Mouse (Mus musculus): Measurements from ENCODE around the gene Ninl.
"Not testable (repeated sequence)": the region's sequence is repeated elsewhere in the genome, so short reads cannot be mapped to it uniquely, and the experiment has no call there.

Gene Ninl

DNA sequence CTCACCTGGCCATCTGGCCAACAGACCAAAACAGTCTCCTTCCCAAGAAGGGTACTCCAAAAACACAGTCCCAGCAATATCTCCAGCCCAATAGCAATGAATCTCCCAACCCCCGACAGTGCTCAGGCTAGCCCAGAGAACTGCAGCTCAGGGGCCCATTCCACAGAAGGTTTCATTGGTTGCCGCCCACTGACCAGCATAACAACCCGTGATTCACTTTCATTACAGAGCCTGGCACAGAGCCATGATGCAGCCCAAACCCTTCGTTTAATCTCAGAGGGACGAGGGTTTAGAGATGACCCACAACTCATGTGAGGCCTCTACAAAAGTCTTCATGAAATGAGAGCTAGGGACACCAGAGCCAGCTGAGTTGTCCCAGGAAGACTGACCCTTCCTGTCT lies 90.4 kb downstream of the Ninl start:
- DNase-seq (ENCODE audit: low spot score): no peak

DNA sequence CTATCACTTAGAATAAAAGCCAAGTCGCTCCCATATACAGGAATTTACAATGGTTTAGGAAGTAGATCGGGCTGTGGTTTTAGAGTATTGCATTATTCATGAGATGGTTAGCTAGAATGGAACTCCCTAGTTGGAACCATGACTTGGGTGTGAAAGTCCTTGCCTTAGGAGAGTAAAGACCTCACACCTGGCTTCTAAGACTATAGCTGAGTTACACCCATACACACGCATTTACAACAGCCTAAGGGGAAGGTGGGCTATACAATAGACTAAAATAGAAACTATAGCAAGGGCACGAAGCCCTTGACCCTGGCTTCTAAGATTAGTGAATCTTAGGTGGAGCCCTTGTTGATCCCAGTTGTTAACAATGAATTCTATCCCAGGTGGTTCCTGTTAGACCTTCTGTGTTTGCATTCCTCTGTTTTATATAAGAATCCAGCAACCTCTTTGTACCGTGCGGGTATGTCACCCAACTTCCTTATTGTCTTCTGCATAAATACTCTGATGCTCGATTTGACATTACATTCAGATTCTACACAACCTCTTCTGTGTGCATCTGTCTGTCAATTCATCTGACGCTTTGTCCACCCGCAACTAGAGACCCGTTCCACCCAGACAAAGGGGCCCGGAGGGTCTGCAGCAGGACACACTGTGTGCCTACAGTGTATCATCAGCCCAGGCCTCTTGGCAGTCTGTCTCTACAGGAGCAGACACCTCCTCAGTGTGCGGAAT lies 91.1 kb downstream of the Ninl start:
- DNase-seq (ENCODE audit: low spot score): not testable (repeated sequence)

DNA sequence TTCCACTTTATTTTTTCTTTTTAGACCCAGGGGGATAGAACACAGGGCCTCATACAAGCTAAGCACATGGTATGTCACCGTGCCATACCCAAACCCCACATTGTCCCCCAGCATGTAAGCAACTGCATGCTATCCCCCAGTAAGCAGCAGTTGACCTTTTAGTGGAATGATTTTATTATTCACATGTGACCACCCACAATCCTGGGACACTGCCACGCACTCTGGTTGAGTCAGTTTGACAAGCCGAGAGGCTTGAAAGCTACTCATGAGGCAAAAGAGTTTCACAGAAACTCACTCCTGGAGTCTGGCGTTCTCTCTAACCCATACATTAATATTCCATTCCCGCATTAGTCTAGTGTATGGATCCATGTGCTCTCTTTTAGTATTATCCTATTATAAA lies 91.8 kb downstream of the Ninl start:
- DNase-seq (ENCODE audit: low spot score): not testable (repeated sequence)

DNA sequence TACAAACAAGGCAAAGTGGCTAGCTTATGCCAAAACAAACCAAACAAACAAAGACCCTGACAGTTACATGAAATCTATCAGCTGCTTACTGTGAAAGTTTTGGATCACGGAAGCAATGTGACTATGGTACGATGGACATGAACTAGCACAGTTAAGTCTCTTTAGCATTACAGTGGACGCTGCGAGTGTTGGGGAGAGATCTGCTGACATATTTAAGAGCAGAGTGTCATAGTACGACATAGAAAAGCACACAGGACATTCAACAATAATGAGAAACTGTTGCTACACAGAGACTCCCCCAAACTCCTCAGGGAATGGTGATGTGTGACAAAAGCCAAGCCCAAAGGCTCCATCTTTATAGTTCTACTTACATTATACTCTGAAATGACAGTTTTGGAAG lies 95.2 kb downstream of the Ninl start:
- DNase-seq (ENCODE audit: low spot score): no peak

DNA sequence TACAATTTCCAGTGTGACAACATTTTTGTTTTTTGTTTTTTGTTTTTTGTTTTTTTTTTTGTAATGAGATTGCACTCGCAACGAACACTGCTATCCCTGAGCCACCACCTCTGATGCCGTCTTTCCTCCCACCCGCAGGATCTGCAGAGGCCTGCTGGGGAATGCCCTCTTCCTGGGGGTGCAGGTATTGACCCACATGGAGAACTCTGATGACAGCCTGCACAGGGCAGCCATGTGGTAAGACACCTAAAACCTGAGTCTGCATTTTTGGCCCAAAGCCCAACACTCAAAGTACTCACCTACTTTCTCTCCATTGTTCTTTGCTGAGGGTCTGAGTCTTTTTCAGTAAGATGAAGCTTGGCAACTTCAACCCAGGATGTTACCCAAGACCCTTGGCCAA lies 104.5 kb downstream of the Ninl start:
- no peak for DNase-seq (ENCODE audit: low spot score)

DNA sequence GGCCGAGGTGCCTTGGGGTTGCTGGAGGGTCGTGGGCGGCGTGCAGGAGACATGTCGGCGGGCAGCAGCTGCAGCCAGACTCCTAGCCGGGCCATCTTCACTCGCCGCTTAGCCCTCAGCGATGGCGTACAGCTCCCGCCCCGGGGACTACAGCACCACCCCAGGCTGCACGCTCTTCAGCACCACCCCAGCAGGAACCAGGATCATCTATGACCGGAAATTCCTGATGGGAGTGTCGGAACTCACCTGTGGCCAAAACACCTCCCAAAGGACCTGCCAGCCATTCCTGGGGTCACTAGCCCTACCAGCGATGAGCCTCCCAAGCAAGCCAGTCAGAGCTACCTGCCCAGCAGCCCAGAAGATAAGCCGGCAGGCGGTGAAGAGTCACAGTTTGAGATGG lies 105.7 kb downstream of the Ninl start:
- DNase-seq (ENCODE audit: low spot score): no peak

DNA sequence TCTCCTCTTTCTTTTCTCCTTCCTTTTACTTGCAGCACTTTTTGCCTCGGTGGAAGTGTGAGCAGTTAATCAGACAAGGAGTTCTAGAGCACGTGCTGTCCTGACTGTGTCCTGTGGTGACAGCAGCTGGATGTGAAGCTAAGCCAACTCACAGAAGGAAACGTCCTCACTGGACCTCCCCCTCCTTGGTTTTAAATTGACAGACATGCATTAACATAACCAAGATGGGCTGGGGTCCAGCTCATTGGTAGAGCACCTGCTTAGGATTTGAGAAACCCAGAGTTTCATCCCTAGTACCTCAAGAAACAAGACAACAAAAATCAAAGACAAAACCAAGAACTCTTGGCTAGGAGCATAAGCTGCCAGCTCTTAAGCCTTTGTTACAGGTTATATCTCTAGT lies 108.4 kb downstream of the Ninl start:
- no peak for DNase-seq (ENCODE audit: low spot score)

DNA sequence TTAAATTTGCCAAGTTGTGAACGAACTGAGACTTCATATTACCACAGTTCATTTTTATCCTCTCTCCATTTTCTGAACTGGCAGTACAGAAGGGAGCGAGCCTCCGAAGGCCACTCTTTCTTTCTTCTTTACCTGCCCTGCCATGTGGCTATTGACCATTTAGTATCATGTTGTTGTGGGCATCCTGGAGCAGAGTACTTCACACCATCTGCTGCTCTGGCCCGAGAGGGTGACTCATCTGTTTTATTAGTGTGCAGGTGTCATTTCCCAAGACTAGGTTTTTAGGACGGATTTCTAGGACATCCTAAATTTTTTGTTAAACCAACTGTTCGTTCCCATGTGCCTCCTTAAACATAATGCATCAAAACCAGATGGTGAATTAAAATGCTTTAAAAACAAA lies 110.0 kb downstream of the Ninl start:
- no peak for DNase-seq (ENCODE audit: low spot score)

DNA sequence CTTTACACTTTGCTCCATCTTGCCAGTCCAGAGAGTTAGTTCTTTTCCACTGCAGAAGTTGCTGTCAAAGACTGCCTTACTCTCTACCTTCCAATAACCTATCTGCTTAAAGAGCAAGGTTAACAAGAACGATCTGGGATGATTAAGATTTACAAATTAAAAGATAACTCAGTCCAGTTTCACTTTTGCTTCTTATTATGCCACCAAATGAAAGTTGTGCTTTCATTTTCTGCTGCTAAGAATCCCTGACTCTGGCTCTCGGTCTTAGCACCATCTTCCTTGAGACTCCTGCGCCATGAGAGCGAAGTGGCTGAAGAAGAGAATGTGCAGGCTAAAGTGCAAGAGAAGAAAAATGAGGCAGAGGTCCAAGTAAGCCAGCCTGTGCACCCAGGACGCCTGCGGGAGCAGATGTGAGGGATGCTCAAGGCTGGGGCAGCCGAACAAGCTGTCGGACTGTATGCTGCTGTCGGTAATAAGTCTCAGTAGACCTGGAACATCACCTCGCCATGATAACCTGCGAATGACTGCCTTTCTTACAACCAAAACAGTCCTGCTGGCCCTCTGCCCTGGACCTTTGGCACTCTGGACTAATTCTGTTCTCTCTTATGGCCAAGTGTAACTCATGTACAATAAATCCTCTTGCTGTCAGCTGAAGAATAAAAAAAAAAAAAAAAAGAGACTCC lies 112.0 kb downstream of the Ninl start:
- no peak for DNase-seq (ENCODE audit: low spot score)

DNA sequence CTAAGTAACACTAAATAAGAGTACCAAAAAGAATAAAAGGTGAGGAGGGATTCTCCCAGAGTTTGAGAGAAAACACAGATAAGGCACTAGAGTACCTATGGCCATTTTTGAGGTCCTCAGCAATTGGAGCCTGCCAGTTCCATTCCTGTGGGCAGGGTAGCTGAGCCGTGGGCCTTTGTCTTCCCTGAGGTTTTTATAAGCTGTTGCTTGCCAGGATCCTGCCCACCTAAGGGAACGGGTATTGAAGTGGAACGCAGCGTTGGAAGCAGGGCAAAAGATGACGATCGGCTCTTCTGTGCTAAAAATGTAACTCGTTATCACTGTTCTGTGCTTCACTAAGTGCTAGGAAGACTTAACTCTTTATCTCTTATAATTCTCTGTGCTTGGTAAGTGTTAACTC lies 115.7 kb downstream of the Ninl start:
- DNase-seq (ENCODE audit: low spot score): no peak

DNA sequence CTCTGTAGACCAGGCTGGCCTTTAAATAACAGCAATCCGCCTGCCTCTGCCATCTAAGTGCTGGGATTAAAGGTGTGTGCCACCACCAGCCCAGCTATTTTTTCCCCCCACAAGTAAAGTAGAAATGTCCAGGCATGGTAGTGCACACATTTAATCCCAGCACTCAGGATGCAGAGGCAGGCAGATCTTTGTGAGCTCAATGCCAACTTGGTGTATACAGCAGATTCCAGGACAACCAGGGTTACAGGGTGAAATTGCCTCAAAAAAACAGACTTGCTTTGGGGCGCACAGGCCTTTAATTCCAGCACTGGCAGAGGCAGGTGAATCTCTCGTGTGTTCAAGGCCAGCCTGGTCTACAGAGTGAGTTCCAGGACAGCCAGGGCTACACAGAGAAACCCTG lies 116.2 kb downstream of the Ninl start:
- DNase-seq (ENCODE audit: low spot score): no peak

DNA sequence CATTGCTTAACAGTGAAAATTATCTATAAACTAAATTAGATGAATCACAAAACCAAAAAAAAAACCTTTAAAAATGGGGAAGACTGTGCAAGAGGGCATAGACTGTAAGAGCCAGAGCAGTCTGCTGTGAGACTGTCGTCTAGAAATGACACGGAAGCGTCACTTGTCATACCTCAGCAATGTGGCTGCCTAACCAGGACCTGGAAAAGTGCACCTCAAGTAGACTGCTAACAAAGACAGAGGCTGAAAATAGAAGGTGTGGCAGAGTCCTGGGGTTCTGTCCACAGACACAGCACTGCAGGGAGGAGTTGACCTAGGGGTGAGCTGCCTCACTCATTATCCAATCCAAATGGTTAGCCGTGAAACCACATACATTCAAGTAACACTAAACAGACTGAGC lies 117.0 kb downstream of the Ninl start:
- DNase-seq (ENCODE audit: low spot score): no peak

DNA sequence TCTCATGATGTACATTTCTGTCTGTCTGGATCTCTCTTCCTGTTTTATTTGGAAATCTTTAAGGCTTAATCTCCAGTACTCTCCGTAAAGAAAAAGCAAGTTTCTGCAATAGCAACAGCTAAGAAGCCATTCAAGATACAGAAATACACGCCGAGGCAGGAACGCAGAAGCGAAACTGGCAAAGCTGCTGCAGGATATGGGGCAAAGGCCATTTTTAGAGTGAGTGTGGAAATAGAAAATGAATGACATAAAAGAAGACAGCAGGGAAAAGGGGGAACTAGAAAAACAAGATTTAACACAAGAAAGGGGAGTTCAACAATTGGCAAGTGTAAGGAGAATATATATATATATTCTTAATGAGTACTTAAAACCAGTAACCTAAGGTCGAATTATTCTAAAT lies 117.5 kb downstream of the Ninl start:
- peak; percentile 21 for DNase-seq (ENCODE audit: low spot score)

DNA sequence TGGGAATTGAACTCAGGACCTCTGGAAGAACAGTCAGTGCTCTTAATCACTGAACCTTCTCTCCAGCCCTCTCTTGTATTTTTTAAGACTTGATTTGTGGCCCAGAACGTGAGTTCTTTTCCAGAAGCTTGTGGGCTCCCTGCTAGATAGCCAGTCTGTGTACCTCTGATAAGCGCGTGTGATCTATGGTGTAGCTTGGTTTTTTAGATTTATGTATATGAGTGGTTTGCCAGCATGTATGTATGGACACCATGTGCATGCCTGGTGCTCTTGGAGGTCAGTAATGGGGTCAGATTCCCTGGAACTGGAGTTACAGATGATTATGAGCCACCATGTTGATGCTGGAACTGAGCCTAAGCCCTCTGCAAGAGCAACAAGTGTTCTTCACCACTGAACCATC lies 118.6 kb downstream of the Ninl start:
- no peak for DNase-seq (ENCODE audit: low spot score)

DNA sequence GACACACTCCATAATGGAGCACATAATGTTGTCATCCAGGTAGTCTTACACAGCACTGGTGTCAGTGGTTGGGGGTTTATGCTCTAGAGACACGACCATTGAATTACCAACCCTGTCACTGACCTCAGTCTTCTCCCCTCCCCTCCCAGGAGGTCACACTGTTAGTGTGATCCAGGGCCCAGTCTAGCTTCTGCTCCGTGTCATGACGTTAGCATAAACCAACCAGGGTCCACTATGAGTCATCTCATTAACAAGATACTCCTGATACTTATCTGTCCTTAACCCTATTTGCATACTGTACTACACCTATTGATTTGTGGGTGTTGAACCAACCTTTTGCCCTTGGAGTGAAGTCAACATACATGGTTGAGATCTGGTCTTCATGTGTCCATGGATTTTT lies 120.5 kb downstream of the Ninl start:
- no peak for DNase-seq (ENCODE audit: low spot score)

DNA sequence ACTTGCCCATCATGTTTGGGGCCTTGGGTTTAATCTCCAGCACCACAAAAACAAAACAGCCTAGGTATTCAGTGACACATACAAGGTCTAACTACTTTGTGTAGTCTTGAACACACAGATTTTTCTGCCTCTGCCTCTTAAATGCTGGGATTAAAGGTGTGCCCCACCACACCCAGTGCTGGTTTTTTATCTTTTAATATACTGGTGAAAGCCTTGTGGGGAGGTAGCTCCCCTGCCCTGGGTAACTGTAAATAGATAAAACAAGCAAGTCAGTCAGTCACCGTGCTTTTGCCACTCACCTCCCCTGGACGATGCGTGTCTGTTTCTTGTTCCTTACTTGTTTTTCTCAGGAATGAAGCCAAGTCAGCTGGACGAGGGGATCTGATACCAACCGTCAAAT lies 123.4 kb downstream of the Ninl start:
- no peak for DNase-seq (ENCODE audit: low spot score)

DNA sequence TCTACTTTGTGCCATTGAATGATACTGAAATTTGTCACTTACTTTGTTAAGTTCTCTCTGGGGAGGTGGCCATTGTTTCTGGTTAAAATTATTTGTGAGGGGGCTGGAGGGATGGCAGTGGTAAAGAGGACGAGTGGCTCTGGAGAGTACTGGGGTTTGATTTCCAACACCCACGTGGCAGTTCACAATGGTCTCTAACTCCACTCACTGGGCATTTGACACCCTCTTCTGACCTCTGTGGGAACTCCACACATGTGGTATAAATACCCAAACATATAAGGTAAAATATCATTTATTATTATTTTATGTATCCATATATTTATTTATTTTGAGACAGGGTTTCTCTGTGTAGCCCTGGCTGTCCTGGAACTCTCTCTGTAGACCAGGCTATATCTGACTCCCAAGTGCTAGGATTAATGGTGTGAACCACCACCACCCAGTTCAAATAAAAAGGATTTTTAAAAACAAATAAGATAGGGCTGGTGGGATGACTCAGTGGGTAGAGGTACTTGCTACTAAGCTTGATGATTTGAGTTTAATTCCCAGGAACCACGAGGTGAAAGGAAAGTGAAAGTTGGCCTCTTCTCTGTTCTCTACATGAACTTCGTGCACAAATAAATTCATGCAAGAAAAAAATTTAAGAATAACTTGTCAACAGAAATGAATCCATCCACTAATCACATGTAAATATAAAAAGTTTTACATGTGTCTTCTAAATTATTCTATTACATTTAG lies 124.2 kb downstream of the Ninl start:
- DNase-seq (ENCODE audit: low spot score): no peak

DNA sequence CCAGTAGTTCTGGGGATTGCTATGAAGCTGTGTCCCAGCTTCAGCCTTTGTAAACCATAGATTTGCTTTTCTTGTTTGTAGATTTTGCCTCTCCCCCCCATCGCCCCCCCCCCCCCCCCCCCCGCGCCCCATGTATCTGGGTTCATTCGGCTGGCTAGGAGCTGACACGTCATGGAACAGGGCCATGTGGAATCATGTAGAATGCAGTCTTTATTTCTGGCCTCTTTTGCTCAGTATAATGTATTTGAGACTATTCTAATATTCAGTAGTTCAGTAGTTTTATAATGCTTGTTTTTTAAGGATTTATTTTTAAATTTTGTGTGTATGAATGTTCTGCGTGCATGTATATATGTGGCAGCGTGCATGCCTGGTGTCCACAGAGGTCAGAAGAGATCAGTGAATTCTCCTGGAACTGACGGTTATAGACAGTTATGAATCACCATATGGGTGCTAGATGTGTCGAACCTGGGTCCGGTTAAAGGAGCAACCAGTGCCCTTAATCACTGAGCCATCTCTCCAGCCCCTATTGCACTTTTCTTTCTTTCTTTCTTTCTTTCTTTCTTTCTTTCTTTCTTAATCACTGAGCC lies 128.8 kb downstream of the Ninl start:
- DNase-seq (ENCODE audit: low spot score): no peak

DNA sequence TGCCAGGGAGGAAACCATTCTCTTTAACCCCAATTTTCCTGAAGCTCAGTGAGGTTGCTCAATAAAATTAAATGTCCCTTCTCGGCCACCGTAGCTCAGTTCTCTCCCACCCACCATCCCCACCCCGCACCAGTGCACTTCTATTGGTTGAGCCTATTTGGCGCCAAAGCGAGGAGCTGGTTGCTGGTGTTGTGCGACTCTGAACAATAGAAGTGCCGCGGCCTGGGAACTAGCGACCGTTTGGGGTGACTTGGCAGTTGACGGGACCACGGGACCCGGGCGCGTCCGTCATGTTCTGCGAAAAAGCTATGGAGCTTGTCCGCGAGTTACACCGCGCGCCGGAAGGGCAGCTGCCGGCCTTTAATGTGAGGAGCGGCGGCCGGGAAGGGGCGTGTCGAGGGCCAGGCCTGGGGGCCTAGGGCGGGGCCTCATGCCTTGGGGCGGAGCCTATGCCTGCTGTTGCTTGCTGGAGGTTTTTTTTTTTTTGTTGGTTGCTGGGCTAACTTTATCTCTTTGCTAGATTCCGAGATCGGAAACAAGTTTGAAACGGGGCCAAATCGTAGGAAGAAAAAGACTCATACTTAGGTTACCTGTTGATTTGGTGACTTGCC lies 129.6 kb downstream of the Ninl start:
- peak; percentile 89 for DNase-seq (ENCODE audit: low spot score)

DNA sequence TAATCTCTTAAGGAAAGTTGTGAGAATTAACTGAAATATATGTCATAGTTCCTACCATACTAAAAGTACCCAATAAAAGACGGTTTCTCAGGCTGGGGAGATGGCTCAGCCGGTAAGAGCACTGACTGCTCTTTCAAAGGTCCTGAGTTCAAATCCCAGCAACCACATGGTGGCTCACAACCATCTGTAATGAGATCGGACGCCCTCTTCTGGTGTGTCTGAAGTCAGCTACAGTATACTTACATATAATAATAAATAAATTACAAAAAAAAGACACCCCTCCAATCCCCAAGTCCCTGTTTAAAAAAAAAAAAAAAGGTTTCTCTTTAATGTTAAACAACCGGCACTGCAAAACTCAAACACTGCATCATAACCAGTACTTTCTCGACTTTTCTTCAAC lies 130.3 kb downstream of the Ninl start:
- not testable (repeated sequence) for DNase-seq (ENCODE audit: low spot score)

DNA sequence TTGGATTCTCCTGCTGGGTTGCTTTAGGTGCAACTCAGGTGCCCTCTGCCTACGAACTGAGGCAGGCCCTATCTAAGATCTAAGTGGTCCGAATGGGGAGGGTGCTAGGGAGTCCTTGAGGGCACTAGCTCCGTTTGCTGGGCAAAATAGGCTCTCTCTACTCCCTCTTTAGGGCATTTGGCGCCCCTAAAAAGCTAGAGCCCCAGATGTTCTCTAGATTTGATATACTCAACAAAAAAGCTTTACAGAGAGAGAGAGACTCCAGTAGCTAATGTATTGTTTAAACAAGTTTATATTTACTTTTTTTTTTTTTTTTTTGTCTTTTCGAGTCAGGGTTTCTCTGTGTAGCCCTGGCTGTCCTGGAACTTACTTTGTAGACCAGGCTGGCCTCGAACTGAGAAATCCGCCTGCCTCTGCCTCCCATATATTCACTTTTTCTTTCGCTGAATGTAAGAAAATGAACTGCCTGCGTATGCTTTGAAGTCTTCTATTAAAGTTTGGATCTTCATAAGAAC lies 134.2 kb downstream of the Ninl start, which contains the start of gene Gins1:
Gene Gins1, plus strand, starts transcription at position 465 of the 515 bp plus-strand sequence.
- no peak for DNase-seq (ENCODE audit: low spot score)

DNA sequence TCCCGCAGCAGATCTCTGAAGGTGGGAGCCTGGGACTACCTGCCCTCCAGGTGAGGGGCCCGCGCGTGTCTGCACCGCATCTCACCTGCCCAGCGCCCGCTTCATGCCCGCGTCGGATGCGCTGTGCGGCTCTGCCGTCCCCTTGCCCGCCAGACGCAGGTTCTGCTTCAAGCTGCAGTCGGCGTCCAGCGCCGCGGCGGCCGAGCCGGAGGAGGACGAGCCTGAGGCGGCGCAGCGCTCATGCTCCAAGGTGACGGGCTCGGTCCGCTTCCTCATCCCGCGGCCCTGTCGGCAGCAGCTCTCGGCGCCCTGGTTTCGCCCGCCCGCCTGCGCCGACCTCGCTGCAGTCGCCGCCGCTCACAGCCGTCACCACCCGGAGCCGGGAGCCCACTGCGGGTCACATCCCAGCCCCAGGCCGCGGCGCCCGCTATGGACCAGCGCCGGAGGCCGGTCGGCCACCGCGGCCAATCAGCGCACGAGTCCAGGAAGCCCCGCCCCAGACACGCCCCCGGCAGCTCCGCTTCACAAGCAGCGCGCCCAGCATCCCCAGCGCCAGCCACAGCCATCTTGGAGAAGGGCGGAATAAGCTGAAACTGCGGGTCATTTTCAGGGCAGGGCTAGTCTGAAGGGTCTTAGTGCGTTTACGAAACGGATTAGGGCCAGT lies 134.8 kb downstream of the Ninl start, which contains the start of gene Abhd12:
Gene Abhd12, minus strand, starts transcription at position 470 of the 664 bp plus-strand sequence.
- DNase-seq (ENCODE audit: low spot score): peak; percentile 98

Data from layer of hippocampus, adult 11-12 months (tissue).